Mouse (Mus musculus) layer of hippocampus, adult 9-10 months (tissue): ENCODE measurements around the gene Ppp1r9b.

Experiments used
- DNase-seq: peaks from one replicate; pipeline ENCODE4 v3.0.0; 2022; ENCODE audit warnings: low spot score

Ppp1r9b gene

DNA sequence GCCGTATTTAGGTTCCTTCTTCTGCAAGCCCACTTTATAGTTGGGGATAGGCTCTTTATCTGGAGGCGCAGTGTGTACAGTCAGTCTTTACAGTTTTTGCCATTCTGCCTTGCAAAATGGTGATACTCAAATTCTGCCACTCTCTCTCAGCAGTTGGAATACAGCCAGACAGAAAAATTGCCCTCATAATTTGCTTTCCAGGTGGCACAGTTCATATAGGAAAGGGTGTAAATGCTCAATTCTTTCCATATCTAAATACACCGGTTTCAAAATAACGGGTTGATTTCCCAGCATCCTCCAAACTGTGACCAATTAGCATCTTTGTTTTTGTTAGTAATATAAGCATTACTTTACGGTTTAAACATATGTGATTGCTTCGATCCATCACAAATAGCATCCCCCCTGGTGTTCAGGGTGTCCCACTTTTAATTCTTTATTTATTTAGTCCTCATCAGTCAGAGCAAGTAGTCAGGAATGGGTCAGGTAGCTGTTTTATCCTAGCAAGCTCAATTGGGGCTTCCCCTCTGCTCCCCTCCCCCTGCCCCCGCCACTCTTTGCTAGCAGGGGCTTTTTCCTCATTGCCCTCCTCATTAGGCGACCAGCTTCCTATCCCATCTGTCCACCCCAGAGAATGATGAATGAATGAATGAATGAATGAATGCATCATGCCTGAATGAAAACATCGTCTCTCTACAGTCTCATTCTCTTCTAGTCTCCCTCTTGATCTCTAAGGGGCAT lies 12.5 kb upstream of the Ppp1r9b start:
- no peak for DNase-seq

DNA sequence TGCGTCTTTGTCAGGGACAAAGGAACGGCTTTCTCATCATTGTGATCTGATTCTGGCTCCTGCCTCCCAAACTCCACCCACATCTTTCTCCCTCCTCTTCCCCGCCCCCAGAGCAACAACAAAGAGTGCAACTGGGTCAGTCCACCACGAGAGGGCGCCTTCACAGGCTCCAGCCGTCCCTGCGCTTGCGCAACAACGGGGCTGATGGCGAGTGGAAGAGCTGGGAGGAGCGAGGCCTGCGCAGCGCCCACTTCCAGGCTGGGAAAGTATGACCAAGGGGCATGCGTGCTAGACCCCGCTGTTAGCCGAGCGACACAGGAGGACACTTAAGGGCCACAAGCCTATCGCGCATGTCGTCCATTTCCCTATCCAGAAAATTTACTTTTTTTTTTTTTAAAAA lies 11.9 kb upstream of the Ppp1r9b start:
- DNase-seq, result peak; percentile 93

DNA sequence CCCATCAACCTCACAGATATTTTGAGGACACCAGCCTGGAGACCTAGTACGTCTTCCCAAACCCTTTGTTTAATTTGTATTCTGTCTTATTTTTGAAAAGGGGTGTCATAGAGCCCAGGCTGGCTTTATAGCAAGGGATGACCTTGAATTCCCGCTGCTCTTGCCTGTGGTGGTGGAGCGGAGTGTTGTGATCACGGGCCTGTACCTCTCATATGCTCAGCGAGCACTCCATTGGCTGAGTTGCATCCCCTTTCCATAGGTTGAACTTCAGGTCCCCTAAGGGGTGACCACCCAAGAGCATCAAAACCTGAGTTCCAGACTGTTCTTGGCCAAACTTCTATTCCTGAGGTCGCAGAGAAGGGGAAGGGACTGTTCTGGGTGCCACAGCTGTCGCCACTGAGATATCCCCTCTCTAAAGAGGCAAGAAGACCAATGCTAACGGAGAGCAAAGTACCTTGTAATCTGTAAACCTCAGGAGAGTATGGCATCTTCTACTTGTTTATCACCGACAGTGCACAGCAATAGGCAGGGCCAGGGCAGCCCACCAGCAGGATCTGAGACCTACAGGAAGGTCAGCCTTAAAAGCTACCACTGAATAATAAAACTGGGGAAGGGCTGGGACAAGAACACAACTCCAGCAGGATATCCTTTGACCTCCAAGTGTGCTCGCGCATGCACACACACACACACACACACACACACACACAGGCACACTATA lies 11.2 kb upstream of the Ppp1r9b start:
- no peak for DNase-seq

DNA sequence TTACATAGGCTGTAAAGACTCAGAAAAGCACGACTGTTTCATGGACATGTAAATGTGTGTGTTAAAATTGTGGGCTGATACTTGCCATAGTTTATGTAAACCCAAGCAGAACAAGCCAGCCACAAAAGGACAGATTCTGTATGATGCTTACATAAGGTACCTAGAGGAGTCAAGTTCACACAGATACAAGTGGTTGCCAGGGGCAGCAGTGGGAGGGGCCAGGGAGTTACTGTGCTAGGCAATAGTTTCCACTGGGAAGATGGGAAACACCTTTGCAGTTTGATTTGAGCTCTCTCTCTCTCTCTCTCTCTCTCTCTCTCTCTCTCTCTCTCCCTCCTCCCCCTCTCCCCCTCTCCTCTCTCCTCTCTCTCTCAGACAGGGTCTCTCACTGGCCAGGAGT lies 5.7 kb upstream of the Ppp1r9b start:
- no peak for DNase-seq

DNA sequence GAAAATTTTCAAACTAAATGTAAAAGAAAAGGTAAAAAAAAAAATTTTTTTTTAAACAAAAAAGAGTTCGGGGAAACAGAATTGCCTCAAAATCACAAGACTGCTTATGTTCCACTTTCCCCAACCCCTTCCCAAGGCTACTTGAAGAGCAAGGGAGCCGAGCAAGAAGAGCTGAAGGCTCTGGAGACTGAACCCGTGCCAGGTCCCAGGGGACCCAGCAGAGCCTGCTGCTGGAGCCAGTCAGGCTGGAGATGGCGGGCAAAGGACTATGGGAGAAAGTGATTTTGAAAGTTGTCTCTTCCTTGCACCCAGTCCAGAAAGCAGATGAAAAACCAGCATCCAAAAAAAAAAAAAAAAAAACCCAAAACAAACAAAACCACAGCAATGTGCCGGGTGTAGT lies 5.0 kb upstream of the Ppp1r9b start:
- no peak for DNase-seq

DNA sequence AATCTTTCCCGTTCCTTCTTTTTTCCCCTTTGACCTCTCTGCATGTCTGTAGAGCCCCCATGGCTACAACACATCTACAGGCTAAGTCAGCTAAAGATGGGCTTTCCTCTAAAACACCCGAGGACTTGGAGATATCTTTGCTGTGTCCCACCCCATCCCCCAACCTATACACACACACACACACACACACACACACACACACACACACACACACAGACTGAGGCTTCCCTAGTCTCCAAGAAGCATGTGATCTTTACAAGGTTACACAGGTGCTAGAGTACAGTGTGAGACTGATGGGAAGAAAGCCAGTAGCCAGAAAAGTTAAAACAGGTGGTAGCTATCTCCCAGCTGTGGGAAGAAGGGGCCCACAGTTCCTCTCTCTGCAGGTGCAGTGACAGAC lies 4.4 kb upstream of the Ppp1r9b start:
- no peak for DNase-seq

DNA sequence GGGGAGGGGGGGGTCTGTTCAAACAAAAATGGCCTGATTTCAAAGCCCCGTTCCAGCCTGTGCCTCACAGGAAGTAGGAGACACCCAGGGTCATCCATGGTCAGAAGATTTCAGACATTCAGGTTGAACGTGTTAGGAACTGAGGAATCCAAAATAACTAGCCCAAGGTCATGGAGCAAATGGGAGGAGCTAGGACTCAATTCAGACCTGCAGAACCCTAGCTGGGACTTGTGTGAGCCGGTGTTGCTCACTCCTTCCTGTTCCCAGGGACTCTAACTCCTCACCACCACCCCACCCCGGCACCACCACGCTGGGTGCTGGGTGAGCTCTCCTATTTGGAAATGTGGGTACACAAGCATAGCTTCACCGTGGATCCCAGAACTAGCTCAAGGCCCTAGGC lies 3.5 kb upstream of the Ppp1r9b start:
- DNase-seq, result no peak

DNA sequence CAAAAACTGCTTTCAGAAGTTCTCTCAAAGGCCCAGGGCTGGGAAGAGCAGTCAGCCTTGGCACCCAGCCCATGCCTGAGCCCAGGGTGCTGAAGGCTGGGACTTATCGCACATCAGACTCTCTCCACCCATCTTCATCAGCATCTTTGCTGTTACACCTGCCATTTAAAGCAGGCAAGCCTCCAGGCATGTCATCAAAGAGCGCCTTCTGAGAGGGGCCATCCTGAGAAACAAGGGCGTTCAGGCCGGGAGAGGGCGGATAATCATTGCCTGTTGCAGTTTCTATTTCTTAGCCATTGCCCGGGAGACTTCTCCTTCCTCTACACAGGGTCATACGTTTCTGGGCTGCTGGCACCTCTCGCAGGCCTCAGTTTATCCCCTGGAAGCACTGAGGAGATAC lies 3.0 kb upstream of the Ppp1r9b start:
- DNase-seq, result no peak

DNA sequence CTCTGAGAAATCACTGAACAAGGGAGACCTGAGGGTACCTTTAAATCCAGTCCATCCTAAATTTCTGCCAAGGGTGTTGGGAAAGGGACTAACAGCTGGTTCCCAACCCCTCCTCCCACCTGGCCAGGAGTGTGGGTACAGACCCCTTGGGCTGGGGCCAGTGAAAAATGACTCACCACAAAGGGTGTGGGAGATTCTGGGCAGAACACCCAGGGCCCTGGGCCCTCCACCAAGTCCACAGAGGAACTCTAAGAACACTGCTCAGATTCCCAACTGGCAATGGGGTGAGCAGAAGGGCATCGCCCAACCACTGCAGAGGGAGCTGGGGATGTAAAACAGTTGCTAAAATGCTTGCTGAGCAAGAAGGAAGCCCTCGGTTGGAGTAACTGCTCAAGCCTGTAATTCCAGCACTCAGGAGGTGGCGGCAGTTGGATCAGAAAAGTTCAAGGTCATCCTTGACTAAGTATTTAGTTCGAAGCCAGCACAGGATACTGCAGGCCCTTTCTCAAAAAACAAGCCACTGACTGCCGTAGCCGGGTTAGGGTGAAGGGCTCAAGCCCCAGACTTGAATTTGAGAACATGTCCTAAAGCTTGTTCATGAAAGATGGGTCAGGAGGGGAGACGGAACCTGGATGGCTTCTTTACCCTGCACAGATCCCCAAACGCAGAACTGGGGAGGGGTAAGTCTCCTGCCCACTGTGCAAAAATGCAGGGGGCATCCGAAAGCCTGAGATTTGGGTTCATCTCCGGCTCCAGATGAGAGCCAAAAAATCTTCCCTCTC lies 1.9 kb upstream of the Ppp1r9b start:
- no peak for DNase-seq

DNA sequence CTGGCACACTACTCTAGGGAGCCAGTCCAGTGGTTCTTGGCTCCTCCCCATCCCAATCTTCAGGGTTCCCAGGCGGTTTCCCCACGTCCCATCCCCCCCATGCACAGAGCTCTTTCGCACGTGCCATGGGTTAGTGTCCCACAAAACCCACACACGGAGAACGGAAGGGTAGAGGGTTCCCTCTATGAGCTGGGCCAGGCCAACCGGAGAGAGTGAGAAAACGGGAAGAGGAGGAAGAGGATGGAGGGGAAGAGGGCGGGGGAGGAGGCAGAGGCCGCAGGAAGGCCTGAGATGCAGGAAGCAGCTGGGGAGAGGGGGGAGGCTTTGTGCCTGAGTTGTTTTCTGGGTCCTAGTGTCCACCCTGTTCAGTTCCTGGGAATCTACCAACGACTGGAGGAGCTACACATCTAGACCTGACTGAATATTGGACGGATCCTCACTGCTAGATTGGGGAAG lies 1.2 kb upstream of the Ppp1r9b start:
- DNase-seq, result no peak

DNA sequence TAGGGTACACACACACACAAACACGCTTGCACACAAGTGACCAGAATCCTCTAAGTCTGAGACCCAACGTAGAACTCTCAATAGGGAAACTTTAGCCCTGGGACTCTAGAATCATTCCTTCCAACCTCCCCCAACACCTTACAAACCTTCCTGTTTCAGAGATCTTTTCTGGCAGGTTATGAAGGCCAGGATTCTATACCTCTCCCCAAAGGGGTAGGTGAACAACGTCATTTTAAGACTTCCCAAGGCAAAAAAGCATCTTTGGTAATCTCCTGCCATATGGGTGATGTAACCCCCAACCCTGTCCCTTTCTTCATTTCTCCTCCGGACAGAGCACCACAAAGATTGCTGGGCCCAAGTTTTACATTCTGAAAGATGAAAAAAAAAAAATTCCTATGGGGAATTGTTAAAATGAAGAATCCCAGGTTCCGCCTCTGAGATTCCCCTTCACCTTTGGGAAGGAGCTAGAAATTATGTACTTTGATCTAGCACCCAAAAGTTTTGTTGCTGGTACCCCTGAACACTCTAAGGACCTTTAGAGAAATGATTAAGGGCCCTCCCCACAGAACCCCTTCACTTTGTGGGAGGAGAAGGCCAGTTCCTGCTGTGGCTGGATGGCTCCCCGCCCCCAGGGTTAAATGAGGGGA lies 610 bp upstream of the Ppp1r9b start:
- no peak for DNase-seq

DNA sequence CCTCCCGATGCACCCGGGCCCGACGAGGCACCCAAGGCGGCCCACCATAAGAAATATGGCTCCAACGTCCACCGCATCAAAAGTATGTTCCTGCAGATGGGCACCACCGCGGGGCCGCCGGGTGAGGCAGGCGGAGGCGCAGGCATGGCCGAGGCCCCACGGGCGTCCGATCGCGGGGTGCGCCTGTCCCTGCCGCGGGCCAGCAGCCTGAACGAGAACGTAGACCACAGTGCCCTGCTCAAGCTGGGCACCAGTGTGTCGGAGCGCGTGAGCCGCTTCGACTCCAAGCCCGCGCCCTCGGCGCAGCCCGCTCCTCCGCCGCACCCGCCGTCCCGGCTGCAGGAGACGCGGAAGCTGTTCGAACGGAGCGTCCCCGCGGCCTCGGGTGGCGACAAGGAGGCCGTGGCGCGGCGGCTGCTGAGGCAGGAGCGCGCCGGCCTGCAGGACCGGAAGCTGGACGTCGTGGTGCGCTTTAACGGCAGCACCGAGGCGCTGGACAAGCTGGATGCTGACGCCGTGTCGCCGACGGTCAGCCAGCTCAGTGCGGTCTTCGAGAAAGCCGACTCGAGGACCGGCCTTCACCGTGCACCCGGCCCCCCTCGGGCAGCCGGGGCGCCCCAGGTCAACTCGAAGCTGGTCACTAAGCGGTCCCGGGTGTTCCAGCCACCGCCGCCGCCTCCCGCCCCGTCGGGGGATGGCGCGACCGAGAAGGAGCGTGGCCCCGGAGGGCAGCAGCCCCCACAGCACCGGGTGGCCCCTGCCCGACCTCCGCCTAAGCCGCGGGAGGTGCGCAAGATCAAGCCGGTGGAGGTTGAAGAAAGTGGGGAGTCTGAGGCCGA lies 1.0 kb downstream of the Ppp1r9b start:
- no peak for DNase-seq

DNA sequence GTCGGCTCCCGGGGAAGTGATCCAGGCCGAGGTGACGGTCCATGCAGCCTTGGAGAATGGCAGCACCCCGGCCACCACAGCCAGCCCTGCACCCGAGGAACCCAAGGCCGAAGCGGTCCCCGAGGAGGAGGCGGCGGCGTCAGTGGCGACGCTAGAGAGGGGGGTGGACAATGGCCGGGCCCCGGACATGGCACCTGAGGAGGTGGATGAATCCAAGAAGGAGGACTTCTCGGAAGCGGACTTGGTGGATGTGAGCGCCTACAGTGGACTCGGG lies 1.6 kb downstream of the Ppp1r9b start:
- DNase-seq, result no peak

DNA sequence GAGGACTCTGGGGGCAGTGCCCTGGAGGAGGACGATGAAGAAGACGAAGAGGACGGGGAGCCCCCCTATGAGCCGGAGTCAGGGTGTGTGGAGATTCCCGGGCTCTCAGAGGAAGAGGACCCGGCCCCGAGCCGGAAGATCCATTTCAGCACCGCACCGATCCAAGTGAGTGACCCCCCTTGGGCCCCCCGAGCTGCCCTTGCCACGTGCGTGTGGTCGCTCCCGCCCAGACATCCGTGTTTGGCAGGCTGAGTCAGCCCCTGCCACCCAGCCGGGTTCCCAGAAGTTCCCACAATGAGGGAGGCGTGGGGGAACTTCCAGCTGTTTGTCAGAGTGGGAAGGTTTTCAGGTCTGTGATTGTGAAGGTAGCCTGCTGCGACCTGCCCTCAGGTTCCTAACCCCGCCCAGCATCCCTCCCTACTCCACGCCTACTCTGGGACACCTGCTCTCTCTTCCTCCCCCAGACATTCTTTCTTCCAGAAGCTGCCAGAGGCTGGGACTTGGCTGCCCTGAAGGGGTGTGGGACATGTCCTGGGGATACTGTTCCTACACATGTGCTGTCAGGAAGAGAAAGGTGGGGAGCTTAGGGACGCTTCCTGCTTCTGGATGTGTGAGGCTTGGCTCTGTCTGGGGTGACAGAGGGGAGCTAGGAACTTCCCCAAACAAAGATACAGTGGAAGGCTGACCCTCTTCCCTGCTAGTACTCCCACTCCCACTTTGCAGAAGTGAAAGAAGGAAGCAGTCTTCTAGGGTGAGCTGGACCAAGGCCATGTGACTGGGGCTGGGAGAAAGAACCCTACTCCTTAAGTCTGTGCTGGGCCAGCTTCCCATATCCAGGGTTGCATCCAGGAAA lies 2.1 kb downstream of the Ppp1r9b start:
- no peak for DNase-seq

DNA sequence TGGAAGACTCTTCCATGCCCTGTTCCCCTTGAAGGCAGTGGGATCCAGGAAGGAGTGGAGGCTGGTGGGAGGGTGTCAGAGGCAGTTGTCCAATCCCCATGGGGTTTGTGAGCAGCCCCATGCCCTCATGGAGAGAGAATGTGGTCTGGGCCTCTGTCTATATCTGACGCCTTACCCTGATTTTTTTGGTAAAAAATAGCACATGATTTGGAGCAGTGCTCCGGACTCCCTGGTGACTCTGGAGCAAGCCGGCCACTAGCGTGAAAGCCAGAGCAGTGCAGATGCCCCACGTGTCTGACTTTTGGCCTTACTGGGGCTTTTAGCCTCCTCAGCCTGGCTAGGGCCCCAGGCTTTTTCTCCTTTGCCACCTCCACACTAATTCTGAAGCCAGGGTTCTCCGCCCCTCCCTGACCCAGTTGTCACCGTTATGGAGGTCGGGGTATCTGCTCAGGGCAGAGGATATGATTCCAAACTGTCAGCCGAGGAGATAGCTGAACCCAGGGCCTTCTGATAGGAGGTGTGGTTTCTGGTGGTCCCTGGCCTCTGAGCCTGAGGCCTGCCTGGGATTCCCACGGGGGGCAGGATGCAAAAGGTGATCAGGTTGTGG lies 3.5 kb downstream of the Ppp1r9b start:
- DNase-seq, result no peak

DNA sequence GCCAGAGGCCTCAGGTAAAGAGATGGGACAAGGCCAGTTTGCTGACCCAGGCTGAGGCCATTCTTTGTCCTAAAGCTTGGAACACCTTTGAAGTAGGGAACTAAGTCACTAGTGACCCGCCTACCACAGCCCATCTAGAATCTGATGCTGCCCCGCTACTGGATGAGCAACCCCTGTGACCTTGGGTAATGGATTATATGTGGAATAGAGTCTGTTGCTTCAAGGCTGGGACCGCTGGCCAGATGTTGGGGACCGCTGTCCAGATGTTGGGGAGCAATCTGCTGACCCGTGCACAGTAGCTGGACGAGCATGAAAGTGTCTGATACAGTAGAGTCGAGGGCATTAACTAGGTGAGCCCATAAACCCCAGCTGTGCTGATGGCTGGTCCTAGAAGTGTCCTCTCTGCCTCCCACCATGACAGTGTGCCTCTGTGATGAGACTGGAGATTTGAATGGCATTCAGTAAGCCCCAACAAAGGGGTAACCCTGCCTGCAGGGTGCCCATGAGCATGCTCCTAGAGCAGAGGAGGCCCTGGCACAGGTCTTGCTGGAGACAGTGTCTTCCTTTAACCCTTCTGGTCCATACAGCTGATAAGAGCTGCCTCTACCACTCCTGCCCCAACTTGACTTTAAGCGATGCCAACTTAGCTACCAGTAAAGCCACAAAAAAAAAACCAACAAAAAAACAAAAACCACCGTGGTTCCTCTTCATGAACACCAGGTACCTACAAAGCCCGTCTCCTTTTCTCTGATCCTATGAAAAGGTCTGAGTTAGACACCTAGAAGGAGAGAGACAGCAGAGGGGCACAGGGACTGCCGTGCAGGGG lies 4.3 kb downstream of the Ppp1r9b start:
- DNase-seq, result no peak

DNA sequence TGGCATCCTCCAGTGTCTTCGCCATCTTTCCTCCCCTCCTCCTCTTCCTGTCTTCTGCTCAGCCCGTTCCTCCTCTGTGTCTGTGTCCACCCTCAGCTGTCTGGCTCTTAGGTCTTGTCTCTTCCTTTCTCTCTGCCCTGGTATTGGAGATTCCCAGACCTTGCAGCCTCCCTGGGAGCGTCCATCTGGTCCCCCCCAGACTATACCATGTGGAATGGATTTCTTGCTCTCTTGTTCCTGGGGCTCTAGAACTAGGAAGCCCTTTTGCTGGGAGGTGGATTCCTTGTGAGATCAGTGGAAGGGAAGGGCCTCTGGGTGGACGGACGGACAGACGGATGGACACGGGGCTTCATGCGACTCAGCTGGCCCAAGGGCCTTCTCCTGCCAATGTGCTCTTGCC lies 5.3 kb downstream of the Ppp1r9b start:
- no peak for DNase-seq

DNA sequence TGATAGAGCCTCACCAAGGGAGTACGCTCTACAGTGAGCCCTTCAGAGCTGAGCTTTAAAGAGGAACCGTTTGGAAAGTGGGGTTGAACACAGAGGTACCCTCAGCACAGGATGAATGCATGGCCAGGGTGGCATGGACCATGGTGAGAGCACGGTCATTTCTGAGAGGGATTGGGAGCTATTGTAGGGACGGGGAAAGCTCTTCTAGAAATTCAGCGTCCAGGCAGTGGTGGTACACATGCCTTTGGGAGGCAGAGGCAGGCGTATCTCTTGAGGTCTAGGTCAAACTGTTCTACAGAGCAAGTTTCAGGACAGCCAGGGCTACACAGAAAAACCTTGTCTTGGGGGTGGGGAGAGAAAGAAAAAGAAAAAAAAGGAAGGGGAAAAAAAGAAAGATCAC lies 6.1 kb downstream of the Ppp1r9b start:
- no peak for DNase-seq

DNA sequence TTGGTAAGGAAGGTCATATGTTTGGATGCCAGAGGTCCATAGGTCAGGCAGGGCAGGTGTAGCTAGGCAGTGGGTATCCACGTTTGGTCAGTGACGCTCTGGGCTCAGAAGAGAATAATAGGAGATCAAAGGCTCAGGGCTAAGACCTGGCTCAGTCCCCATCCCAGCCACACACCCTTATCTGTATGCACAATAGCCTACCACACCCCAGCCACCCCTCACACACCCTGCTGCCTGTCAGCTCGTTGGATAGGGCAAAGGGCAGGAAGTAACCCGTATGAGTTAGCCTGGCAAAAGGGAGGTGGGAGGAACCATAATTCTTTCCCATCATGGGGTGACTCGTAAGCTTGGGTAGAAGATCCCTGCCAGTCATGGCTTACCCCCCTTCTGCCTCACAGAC lies 6.8 kb downstream of the Ppp1r9b start:
- DNase-seq, result no peak
